Mouse (Mus musculus) olfactory bulb, adult 2 months (tissue): ENCODE data around the gene Slfn2. TPM values are rescaled to one million over a fixed set of nuclear protein-coding genes. Genes with fewer than 3 reads are reported as not detected.

Source experiments
- H3K27ac ChIP-seq: fragments of 200-500 bp; 2 replicates; pipeline ENCODE4 v1.5.1; 2012; ENCODE audit warnings: low read depth, low read length; ENCODE audit not compliant: insufficient read depth
- H3K4me1 ChIP-seq: fragments of 200-500 bp; 2 replicates; pipeline ENCODE4 v1.6.1; 2012; ENCODE audit warnings: low read length; ENCODE audit not compliant: control insufficient read depth, insufficient read depth
- H3K4me3 ChIP-seq: fragments of 200-500 bp; 2 replicates; pipeline ENCODE4 v1.5.1; 2012; ENCODE audit warnings: mild to moderate bottlenecking, low read depth, low read length, moderate library complexity; ENCODE audit not compliant: insufficient read depth
- CTCF ChIP-seq: fragments of 200-500 bp; IDR thresholded peaks from 2 replicates; pipeline ENCODE4 v1.5.1; 2012; ENCODE audit warnings: low read depth, mild to moderate bottlenecking, low read length, moderate library complexity; ENCODE audit not compliant: insufficient read depth
- POLR2A ChIP-seq: fragments of 200-500 bp; IDR thresholded peaks from 2 replicates; pipeline ENCODE4 v1.6.1; 2012; ENCODE audit warnings: mild to moderate bottlenecking, low read depth, low read length, moderate library complexity; ENCODE audit not compliant: insufficient read depth
- WGBS: fragments of 180-500 bp; shearing (Covaris S2); methylation state at CpG from one replicate; pipeline ENCODE4 v1.1.7; 2018; 5-methylcytosine and 5-hydroxymethylcytosine counted together
- polyA plus RNA-seq: library from polyadenylated mRNA; stranded (reverse); fragments of >200 nt; gene quantifications from 2 replicates; pipeline ENCODE4 v1.2.4, GENCODE M21; 2012; ENCODE audit warnings: low replicate concordance; ENCODE audit not compliant: missing spikeins, insufficient read depth, insufficient read length

Slfn2 gene
- polyA plus RNA-seq, 1 experiment = not detected

- Histone ChIP-seq H3K27ac (no peak overlapping the region), H3K4me1 (no peaks in the 10 kb centered on the region), H3K4me3 (no peak overlapping the region)
- TF ChIP-seq CTCF = no peak
- TF ChIP-seq POLR2A = no peak
- WGBS = 87% methylated on average over 3 of the region's 3 CpGs
Observed at GRCm38 (mm10) chr11:83045642-83046041, 19.3 kb upstream of the Slfn2 start.

GRCm38 (mm10) chr11:83057863-83058262 lies 7.0 kb upstream of the Slfn2 start:
- Histone ChIP-seq H3K27ac (no peak overlapping the region), H3K4me1 (no peaks in the 10 kb centered on the region; the same call in 1 of the 2 replicates), H3K4me3 (no peak overlapping the region)
- TF ChIP-seq POLR2A (no peak), CTCF (no peak)
- 5% methylated on average over 5 of the region's 5 CpGs for WGBS

- no peak overlapping the region for H3K4me3 ChIP-seq
- H3K4me1 ChIP-seq = peaks cover 5% of the 10 kb centered on the region
- no peak overlapping the region for H3K27ac ChIP-seq
- no peak for TF ChIP-seq CTCF
- no peak for TF ChIP-seq POLR2A
- 53% methylated on average over 5 of the region's 5 CpGs for WGBS
Observed at GRCm38 (mm10) chr11:83060412-83061020, 4.4 kb upstream of the Slfn2 start.

- no peak overlapping the region for H3K27ac ChIP-seq
- no peak overlapping the region for H3K4me3 ChIP-seq
- TF ChIP-seq POLR2A = no peak
- no peak for TF ChIP-seq CTCF
- 92% methylated on average over 7 of the region's 7 CpGs for WGBS
- H3K4me1 ChIP-seq = peaks cover 8% of the 10 kb centered on the region
Observed at GRCm38 (mm10) chr11:83061806-83062205, 3.1 kb upstream of the Slfn2 start.

GRCm38 (mm10) chr11:83063126-83063525 lies 1.8 kb upstream of the Slfn2 start:
- peaks cover 8% of the 10 kb centered on the region for H3K4me1 ChIP-seq
- no peak for TF ChIP-seq CTCF
- TF ChIP-seq POLR2A = no peak
- no peak overlapping the region for H3K27ac ChIP-seq
- WGBS = 85% methylated on average over 4 of the region's 4 CpGs
- no peak overlapping the region for H3K4me3 ChIP-seq

GRCm38 (mm10) chr11:83063941-83064349 lies 967 bp upstream of the Slfn2 start:
- no peak overlapping the region for H3K27ac ChIP-seq
- no peak for TF ChIP-seq POLR2A
- TF ChIP-seq CTCF = no peak

GRCm38 (mm10) chr11:83065441-83066344 lies 781 bp downstream of the Slfn2 start:
- TF ChIP-seq POLR2A = no peak
- no peak for TF ChIP-seq CTCF
- Histone ChIP-seq H3K27ac (no peak overlapping the region; the same call in 1 of the 2 replicates), H3K4me3 (no peak overlapping the region), H3K4me1 (peaks cover 8% of the 10 kb centered on the region)
- WGBS = 46% methylated on average over 6 of the region's 6 CpGs

More at GRCm38 (mm10) chr11:83063941-83064349, 967 bp upstream of the Slfn2 start:
- Histone ChIP-seq H3K4me3 (no peak overlapping the region), H3K4me1 (peaks cover 8% of the 10 kb centered on the region)
- 37% methylated on average over 3 of the region's 3 CpGs for WGBS

GRCm38 (mm10) chr11:83066640-83067531 lies 2.0 kb downstream of the Slfn2 start:
- no peak for TF ChIP-seq CTCF
- no peak for TF ChIP-seq POLR2A
- 27% methylated on average over 11 of the region's 11 CpGs for WGBS

More at GRCm38 (mm10) chr11:83066640-83067531, 2.0 kb downstream of the Slfn2 start:
- H3K4me1 ChIP-seq = peaks cover 8% of the 10 kb centered on the region
- H3K4me3 ChIP-seq = no peak overlapping the region
- H3K27ac ChIP-seq = no peak overlapping the region
